Mouse (Mus musculus): ENCODE results near the gene Prmt8. TPM values are rescaled to one million over a fixed set of nuclear protein-coding genes. Genes with fewer than 3 reads are reported as not detected.

Gene Prmt8
- total and polyA plus RNA-seq, 3 experiments = not detected

Other genes with a start within 250 kb of the Prmt8 start
- gene Cracr2a, start 208.1 kb downstream of the Prmt8 start, total RNA-seq (2012; rRNA removed) = 1.9 and 2.2 TPM in 2 replicates
- 1 to 10 TPM in 1 of 2 experiments, not detected in 1; 3.1 TPM for gene Cracr2a, start 208.1 kb downstream of the Prmt8 start, polyA plus RNA-seq (2012; ENCODE audit: insufficient read depth in 1 of 2, insufficient read length in 2 of 2, low read depth in 1 of 2, low replicate concordance in 2 of 2, missing spikeins in 1 of 2)
- not detected in 2 replicates for gene Tspan11, start 118.1 kb upstream of the Prmt8 start, total RNA-seq (2012; rRNA removed)
- gene Tspan11, start 118.1 kb upstream of the Prmt8 start, polyA plus RNA-seq (2012; ENCODE audit: insufficient read depth in 1 of 2, insufficient read length in 2 of 2, low read depth in 1 of 2, low replicate concordance in 2 of 2, missing spikeins in 1 of 2) = not detected